Mouse (Mus musculus): ENCODE measurements around the gene Apex1. TPM values are rescaled to one million over a fixed set of nuclear protein-coding genes. Genes with fewer than 3 reads are reported as not detected.
A peak's percentile ranks its signal among the peaks of the same experiment; 100 is the strongest.
"Not testable (repeated sequence)": the region's sequence is repeated elsewhere in the genome, so short reads cannot be mapped to it uniquely, and the experiment has no call there.

Apex1 gene
- polyA plus RNA-seq, 1 experiment: not detected

DNA sequence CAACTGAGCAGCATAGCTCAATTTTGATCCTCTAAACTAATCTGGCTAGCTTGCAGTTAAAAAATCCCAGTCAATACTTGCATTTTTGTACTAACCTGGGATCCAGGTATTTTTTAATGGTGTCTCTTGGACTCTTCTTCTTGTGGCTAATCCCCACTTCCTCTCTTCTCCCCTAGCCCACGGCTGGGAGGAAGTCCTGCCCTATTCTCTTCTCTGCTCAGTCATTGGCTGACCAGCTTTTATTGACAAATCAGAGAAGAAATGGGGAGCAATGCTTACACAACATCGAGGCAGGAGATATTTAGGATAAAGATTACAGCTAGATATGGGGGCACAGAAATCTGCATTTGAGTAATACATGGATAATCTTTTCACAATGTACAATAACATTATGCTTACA lies 14.2 kb downstream of the Apex1 start:
- H3K4me1 ChIP-seq (ENCODE audit: control insufficient read depth, insufficient read depth, low read length): no peaks in the 10 kb centered on the region
- H3K4me3 ChIP-seq (ENCODE audit: insufficient read depth, low read depth, low read length): no peak overlapping the region
- WGBS: 45% methylated on average over 2 of the region's 2 CpGs
- H3K27ac ChIP-seq (ENCODE audit: insufficient read depth, low read depth, low read length): no peak overlapping the region
- TF ChIP-seq CTCF (IDR thresholded peaks at IDR 0.05; ENCODE audit: insufficient read depth, low read depth, low read length) (no peak), POLR2A (IDR thresholded peaks at IDR 0.05; ENCODE audit: insufficient read depth, low read depth, low read length) (no peak)

DNA sequence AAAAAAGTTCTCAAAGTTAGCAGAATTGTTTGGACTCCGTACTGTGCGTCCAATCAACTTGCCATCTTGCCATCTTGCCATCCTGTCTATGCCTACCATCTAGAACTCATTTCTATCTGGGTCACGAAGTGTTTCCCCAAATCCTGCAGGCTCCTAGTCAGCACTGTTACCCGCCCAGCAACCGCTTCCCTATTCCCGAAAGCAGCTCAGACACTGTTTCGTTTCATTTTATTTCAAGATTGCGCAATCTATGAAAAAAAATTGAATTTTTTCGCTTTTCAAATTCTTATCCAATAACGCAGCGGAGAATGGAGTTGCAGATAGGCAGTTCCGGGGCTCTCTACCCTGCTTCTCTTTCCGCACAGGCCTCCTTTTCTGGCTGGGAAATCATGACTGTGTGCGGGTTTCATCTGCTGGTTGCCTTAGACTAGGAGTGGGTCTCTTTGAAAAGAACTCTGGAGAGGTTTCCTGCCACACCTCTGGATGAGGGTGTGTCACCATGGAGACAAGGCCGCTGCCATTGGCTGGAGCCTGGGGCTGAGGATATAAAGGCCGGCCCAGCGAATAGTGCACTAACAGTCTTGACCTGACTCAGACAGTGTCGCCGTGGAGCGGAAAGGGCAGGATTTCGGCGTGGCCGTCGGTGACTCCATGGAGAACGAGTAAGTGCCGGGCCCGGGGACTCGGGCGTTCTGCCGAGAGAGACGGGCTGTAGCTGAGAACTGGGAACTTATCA lies 19.3 kb downstream of the Apex1 start, which contains the start of gene Gm49342:
Gene Gm49342 (plus strand): TSS at position 586 of the 736 bp plus-strand sequence.
- H3K4me3 ChIP-seq (ENCODE audit: insufficient read depth, low read depth, low read length): peak within 1 kb of the TSS; percentile 81
- 10% methylated on average over 31 of the region's 31 CpGs for WGBS
- 0 out of 2 replicates have a peak, but pooled peaks cover 2% of the 10 kb centered on the region for H3K4me1 ChIP-seq (ENCODE audit: control insufficient read depth, insufficient read depth, low read length)
- TF ChIP-seq CTCF (IDR thresholded peaks at IDR 0.05; ENCODE audit: insufficient read depth, low read depth, low read length) (no peak), POLR2A (IDR thresholded peaks at IDR 0.05; ENCODE audit: insufficient read depth, low read depth, low read length) (peak; percentile 88)
- peak within 1 kb of the TSS; percentile 79 for H3K27ac ChIP-seq (ENCODE audit: insufficient read depth, low read depth, low read length)

DNA sequence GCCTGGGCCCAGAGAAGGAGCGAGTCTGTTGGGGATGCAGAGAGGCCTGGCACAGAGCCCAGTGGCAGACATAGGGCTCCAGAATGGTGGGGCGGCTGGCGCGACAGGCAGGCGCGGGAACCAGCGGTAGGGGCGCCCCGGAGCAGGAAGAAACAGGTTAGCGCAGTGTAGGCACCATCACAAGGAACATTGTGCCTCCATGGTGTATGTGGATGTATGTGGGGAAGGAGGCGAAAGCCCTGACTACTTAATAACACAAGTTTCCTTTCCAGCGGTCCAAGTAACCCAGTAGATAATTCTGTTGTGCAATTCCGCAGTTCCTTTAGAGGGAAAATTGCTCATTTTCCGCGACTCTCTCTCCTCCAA lies 19.9 kb downstream of the Apex1 start:
- not testable (repeated sequence) for H3K4me1 ChIP-seq (ENCODE audit: control insufficient read depth, insufficient read depth, low read length)
- under 1% methylated on average over 14 of the region's 15 CpGs for WGBS
- peak overlapping the region; percentile 79 for H3K27ac ChIP-seq (ENCODE audit: insufficient read depth, low read depth, low read length)
- peak overlapping the region; percentile 81 for H3K4me3 ChIP-seq (ENCODE audit: insufficient read depth, low read depth, low read length)
- TF ChIP-seq CTCF (IDR thresholded peaks at IDR 0.05; ENCODE audit: insufficient read depth, low read depth, low read length): 0 out of 2 replicates have a peak, but pooled peaks have one; percentile 11

DNA sequence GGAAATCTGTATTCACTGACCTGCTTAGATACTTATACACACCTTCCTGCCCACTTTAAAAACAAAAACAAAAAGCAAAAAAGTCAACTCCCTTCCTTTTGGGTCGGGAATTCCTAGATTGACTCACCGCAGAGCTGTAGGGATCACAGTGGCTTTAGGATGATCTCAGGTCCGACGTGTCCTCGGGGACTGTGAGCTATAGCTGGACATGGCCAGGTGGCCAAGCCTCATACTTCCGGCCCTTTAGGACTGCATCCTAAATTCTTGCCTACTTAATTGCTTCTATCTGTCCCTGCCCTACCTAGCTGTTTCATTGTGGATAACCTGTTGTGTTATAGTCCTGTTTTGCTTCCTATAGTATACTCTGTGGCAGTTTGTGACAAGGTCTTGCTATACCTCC lies 20.3 kb downstream of the Apex1 start:
- peak overlapping the region; percentile 43 for H3K4me3 ChIP-seq (ENCODE audit: insufficient read depth, low read depth, low read length)
- H3K4me1 ChIP-seq (ENCODE audit: control insufficient read depth, insufficient read depth, low read length): not testable (repeated sequence)
- H3K27ac ChIP-seq (ENCODE audit: insufficient read depth, low read depth, low read length): peak overlapping the region; percentile 79
- WGBS: 4% methylated on average over 6 of the region's 6 CpGs

DNA sequence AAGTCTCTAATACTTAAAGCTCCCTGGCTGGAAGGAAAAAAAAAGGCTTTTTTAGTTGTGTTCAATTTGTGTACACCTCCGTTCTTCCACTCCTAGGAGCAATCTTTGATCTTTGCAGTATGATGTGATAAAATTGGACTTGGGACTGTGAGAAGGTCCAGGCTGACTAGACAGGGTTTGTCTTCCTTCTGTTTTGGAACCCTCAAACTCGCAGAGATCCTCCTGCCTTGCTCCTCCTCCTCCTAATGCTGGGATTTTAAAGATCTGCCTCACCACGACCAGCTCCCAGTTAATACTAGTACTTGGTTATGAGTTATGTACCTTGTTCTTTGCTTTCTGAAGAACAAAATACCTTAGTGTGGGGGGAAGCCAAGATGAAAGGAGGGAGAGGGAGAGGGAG lies 20.8 kb downstream of the Apex1 start:
- 18% methylated on average over 3 of the region's 3 CpGs for WGBS
- H3K4me3 ChIP-seq (ENCODE audit: insufficient read depth, low read depth, low read length); H3K27ac ChIP-seq (ENCODE audit: insufficient read depth, low read depth, low read length); H3K4me1 ChIP-seq (ENCODE audit: control insufficient read depth, insufficient read depth, low read length): not testable (repeated sequence)

DNA sequence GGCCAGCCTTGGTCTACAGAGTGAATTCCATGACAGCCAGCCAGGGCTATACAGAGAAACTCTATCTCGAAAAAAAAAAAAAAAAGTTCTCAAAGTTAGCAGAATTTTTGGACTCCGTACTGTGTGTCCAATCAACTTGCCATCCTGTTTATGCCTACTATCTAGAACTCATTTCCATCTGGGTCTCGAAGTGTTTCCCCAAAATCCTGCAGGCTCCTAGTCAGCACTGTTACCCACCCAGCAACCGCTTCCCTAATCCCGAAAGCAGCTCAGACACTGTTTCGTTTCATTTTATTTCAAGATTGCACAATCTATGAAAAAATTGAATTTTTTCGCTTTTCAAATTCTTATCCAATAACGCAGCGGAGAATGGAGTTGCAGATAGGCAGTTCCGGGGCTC lies 30.7 kb downstream of the Apex1 start:
- TF ChIP-seq POLR2A (IDR thresholded peaks at IDR 0.05; ENCODE audit: insufficient read depth, low read depth, low read length): no peak
- TF ChIP-seq CTCF (IDR thresholded peaks at IDR 0.05; ENCODE audit: insufficient read depth, low read depth, low read length): no peak
- peaks cover 5% of the 10 kb centered on the region; the same call in 1 of the 2 replicates for H3K4me1 ChIP-seq (ENCODE audit: control insufficient read depth, insufficient read depth, low read length)
- no peak overlapping the region for H3K4me3 ChIP-seq (ENCODE audit: insufficient read depth, low read depth, low read length)
- 90% methylated on average over 10 of the region's 10 CpGs for WGBS
- H3K27ac ChIP-seq (ENCODE audit: insufficient read depth, low read depth, low read length): no peak overlapping the region

DNA sequence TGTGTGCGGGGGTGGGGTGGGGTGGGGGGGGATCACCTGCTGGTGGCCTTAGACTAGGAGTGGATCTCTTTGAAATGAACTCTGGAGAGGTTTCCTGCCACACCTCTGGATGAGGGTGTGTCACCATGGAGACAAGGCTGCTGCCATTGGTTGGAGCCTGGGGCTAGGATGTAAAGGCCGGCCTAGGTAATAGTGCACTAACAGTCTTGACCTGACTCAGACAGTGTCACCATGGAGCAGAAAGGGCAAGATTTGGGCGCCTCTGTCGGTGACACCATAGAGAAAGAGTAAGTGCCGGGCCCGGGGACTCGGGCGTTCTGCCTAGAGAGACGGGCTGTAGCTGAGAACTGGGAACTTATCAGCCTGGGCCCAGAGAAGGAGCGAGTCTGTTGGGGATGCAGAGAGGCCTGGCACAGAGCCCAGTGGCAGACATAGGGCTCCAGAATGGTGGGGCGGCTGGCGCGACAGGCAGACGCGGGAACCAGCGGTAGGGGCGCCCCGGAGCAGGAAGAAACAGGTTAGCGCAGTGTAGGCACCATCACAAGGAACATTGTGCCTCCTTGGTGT lies 31.3 kb downstream of the Apex1 start, which contains the start of gene Pnp2:
Gene Pnp2 (plus strand): TSS at position 51 of the 567 bp plus-strand sequence.
- H3K4me3 ChIP-seq (ENCODE audit: insufficient read depth, low read depth, low read length): peak within 1 kb of the TSS; percentile 17
- H3K27ac ChIP-seq (ENCODE audit: insufficient read depth, low read depth, low read length); H3K4me1 ChIP-seq (ENCODE audit: control insufficient read depth, insufficient read depth, low read length): not testable (repeated sequence)
- 5% methylated on average over 19 of the region's 19 CpGs for WGBS

DNA sequence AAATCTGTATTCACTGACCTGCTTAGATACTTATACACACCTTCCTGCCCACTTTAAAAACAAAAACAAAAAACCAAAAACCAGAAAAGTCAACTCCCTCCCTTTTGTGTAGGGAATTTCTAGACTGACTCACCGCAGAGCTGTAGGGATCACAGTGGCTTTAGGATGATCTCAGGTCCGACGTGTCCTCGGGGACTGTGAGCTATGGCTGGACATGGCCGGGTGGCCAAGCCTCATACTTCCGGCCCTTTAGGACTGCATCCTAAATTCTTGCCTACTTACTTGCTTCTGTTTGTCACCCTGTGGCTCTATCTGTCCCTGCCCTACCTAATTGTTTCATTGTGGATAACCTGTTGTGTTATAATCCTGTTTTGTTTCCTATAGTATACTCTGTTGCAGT lies 32.0 kb downstream of the Apex1 start:
- WGBS: 75% methylated on average over 6 of the region's 6 CpGs
- not testable (repeated sequence) for H3K27ac ChIP-seq (ENCODE audit: insufficient read depth, low read depth, low read length); H3K4me3 ChIP-seq (ENCODE audit: insufficient read depth, low read depth, low read length); H3K4me1 ChIP-seq (ENCODE audit: control insufficient read depth, insufficient read depth, low read length)

DNA sequence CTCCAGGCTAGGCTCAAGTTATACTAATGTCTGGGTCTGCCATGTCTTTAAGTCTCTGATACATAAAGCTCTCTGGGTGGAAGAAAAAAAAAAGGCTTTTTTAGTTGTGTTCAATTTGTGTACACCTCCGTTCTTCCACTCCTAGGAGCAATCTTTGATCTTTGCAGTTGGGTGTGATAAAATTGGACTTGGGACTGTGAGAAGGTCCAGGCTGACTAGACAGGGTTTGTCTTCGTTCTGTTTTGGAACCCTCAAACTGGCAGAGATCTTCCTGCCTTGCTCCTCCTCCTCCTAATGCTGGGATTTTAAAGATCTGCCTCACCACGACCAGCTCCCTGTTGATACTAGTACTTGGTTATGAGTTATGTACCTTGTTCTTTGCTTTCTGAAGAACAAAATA lies 32.4 kb downstream of the Apex1 start:
- 77% methylated on average over 3 of the region's 3 CpGs for WGBS
- not testable (repeated sequence) for H3K4me1 ChIP-seq (ENCODE audit: control insufficient read depth, insufficient read depth, low read length); H3K27ac ChIP-seq (ENCODE audit: insufficient read depth, low read depth, low read length); H3K4me3 ChIP-seq (ENCODE audit: insufficient read depth, low read depth, low read length)

DNA sequence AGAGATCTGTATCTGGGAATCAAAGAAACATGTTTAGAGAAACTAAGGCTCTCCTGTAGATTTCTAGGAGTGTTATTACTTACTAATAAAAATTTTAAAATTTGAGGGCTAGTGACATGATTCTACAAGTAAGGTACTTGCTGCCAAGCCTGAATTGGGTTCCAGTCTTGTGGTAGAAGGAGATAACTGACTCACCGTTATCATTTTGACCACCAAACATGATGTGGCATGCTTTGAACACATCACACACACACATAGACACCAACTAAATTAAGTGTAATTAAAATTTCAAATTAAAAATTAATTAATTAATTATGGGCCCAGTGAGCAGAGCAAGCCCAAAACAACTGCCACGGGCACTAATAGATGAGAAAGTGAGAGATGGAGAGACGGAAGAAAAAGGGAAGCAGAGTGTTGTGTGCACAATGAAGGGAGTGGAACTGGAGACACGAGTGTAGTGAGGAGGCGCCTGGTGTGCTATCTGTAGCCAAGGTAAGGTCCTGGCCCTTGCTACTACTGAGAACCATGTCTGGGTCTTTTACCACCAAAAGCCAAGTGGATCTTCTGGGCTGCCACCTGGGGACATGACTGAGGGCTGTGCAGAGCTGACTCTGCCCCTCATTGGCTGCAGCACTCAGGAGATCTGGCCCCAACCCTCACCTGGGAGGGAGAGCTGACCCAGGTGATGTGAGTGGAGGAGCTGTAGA lies 33.7 kb downstream of the Apex1 start:
- H3K27ac ChIP-seq (ENCODE audit: insufficient read depth, low read depth, low read length); H3K4me1 ChIP-seq (ENCODE audit: control insufficient read depth, insufficient read depth, low read length); H3K4me3 ChIP-seq (ENCODE audit: insufficient read depth, low read depth, low read length): not testable (repeated sequence)
- 93% methylated on average over 5 of the region's 5 CpGs for WGBS

All from olfactory bulb, adult 2 months (tissue).